In the genomic region with DNA sequence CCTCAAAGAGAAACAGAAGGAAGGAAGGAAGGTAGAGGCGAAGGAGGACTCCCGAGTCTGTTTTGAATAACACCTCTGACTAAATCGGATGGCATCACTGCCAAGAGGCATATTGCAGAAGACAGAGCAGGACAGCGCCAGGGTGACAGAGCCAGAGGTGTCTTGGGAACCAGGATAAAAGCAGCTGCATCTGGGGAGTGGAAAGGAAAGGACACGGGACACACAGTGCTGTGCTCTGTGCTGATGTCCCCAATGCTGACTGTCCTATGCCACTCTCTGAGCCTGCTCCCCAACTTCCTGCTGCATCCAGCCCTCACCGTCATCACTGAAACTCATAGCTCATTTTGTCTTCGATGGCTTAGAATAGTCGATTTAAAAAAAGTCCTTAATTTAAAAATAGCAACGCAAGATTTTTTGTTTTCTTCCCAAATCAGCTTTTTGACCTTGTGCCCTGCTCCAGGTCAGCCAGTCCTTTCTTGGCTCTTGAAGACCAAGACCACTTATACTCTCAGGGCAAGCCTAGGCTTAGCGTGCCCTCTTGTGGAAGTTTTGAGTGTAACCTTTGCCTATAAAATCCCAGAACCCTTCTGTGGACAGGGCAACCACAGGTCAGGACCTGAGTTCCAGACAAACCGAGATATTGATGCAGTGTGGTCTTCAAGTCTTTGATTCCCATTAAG, we compare ENCODE assay signal across 9 mouse cellular contexts. TPM values are rescaled to one million over a fixed set of nuclear protein-coding genes. Genes with fewer than 3 reads are reported as not detected.
DNase-seq lines count a peak whose midpoint lies in the region; ATAC-seq and TF ChIP-seq lines count a peak whose summit lies in the region.
"Had no signal": no experiment of that assay in that cellular context is flagged by ENCODE, and none has a peak within 500 bp of the region (broad histone marks: within the 10 kb centered on the region; RNA-seq: fewer than 3 reads in every experiment).

No protein-coding gene starts in this region.

- H3K27me3 ChIP-seq in hindbrain, embryonic 12.5 days: peaks cover 16% of the 10 kb centered on the region
- peaks cover 31% of the 10 kb centered on the region for H3K27me3 ChIP-seq in midbrain, embryonic 12.5 days

- H3K4me1 ChIP-seq in embryonic fibroblast, embryonic 13.5 days (ENCODE audit: control insufficient read depth, insufficient read depth, low read length): peaks cover 7% of the 10 kb centered on the region
- H3K4me1 ChIP-seq in hindbrain, embryonic 12.5 days: peaks cover 14% of the 10 kb centered on the region
- H3K4me1 ChIP-seq in midbrain, embryonic 12.5 days: peaks cover 11% of the 10 kb centered on the region

- no peak overlapping the region for H3K27ac ChIP-seq in embryonic fibroblast, embryonic 13.5 days (ENCODE audit: insufficient read depth, low read length)
- no peak overlapping the region for H3K27ac ChIP-seq in hindbrain, embryonic 12.5 days
- H3K27ac ChIP-seq in midbrain, embryonic 12.5 days (replicated peaks): no peak overlapping the region

- H3K36me3 ChIP-seq in hindbrain, embryonic 12.5 days: no peaks in the 10 kb centered on the region
- no peaks in the 10 kb centered on the region for H3K36me3 ChIP-seq in midbrain, embryonic 12.5 days
- H3K36me3 ChIP-seq: G1E had no signal

- no peak overlapping the region for H3K9ac ChIP-seq in hindbrain, embryonic 12.5 days
- peak overlapping the region; percentile 24; the same call in 1 of the 2 replicates for H3K9ac ChIP-seq in midbrain, embryonic 12.5 days (replicated peaks)

- H3K9me3 ChIP-seq in hindbrain, embryonic 12.5 days (replicated peaks): no peaks in the 10 kb centered on the region
- H3K9me3 ChIP-seq in midbrain, embryonic 12.5 days: no peaks in the 10 kb centered on the region
- H3K9me3 ChIP-seq: G1E had no signal

- WGBS in hindbrain, embryonic 12.5 days: 25% methylated on average over 11 of the region's 11 CpGs
- 27% methylated on average over 11 of the region's 11 CpGs for WGBS in midbrain, embryonic 12.5 days

- no peak for TF ChIP-seq POLR2A in embryonic fibroblast, embryonic 13.5 days (IDR thresholded peaks at IDR 0.05; ENCODE audit: low read depth, low read length)

- peak; percentile 24 for DNase-seq in cerebellum, adult 11 months
- DNase-seq in adrenal gland, postnatal 10 days: peak; percentile 70
- peak; percentile 44 to 71 for DNase-seq in layer of hippocampus, postnatal 25 days (ENCODE audit: extremely low spot score in 1 of 2, low spot score in 1 of 2)
- peak; percentile 76 for DNase-seq in testis, postnatal 10 days (ENCODE audit: low spot score)

- H3K4me2 ChIP-seq in hindbrain, embryonic 12.5 days (replicated peaks): 0 out of 2 replicates have a peak overlapping the region, but pooled peaks have one; percentile 5
- H3K4me2 ChIP-seq in midbrain, embryonic 12.5 days (replicated peaks): no peak overlapping the region; the same call in 1 of the 2 replicates

- no peak for ATAC-seq in cerebellum, adult (ENCODE audit: insufficient number of reproducible peaks, low FRiP score, low TSS enrichment)
- no peak for ATAC-seq in hindbrain, embryonic 12.5 days (ENCODE audit: low FRiP score)
- ATAC-seq in midbrain, embryonic 12.5 days (ENCODE audit: low FRiP score, low read depth): no peak

- 0 out of 2 replicates have a peak, but pooled peaks have one; percentile 16 for TF ChIP-seq CTCF in embryonic fibroblast, embryonic 13.5 days (IDR thresholded peaks at IDR 0.05; ENCODE audit: borderline replicate concordance, insufficient read depth, low read length)

- no peak overlapping the region for H3K4me3 ChIP-seq in embryonic fibroblast, embryonic 13.5 days (ENCODE audit: insufficient read depth, low read length)
- H3K4me3 ChIP-seq in hindbrain, embryonic 12.5 days: no peak overlapping the region
- H3K4me3 ChIP-seq in midbrain, embryonic 12.5 days: no peak overlapping the region

RNA-seq across cellular contexts. Expression of gene Pou2f3, which starts 0.7 kb away (rescaled TPM):
- total RNA-seq in adrenal gland, postnatal 10 days (2021): not detected
- not detected in 2 replicates for polyA plus RNA-seq in embryonic fibroblast, embryonic 13.5 days (2011; ENCODE audit: insufficient read length, low read depth, missing spikeins)
- not detected in 2 replicates for polyA plus RNA-seq in hindbrain, embryonic 12.5 days (2016; fragmentation: Nextera tagmentation; extraction: Ambion mirVana)
- under 1 TPM; 0.12 to 0.28 TPM for total RNA-seq in layer of hippocampus, postnatal 25 days (2021)
- not detected in 2 replicates for polyA plus RNA-seq in midbrain, embryonic 12.5 days (2016; fragmentation: Nextera tagmentation; extraction: Ambion mirVana)
- polyA plus RNA-seq: G1E had no signal

RNA-seq across cellular contexts. Expression of gene Oaf, which starts 28.8 kb away (rescaled TPM):
- total RNA-seq in adrenal gland, postnatal 10 days (2021): 10 to 100 TPM; 24.8 to 46.9 TPM
- 147 and 210 TPM in 2 replicates for polyA plus RNA-seq in embryonic fibroblast, embryonic 13.5 days (2011; ENCODE audit: insufficient read length, low read depth, missing spikeins)
- polyA plus RNA-seq in hindbrain, embryonic 12.5 days (2016; fragmentation: Nextera tagmentation; extraction: Ambion mirVana): 44.6 and 46.7 TPM in 2 replicates
- total RNA-seq in layer of hippocampus, postnatal 25 days (2021): 10 to 100 TPM; 21.9 TPM
- polyA plus RNA-seq in midbrain, embryonic 12.5 days (2016; fragmentation: Nextera tagmentation; extraction: Ambion mirVana): 18.3 and 30.9 TPM in 2 replicates

Comparison
In these comparisons a context has a peak if more than half of its experiments do, and no peak if none do; other contexts are left out.
1. DNase-seq: peak in every context shown above with its lines; median percentile 76 in testis, postnatal 10 days; 70 in adrenal gland, postnatal 10 days; 58 in layer of hippocampus, postnatal 25 days; 24 in cerebellum, adult 11 months.